Mouse (Mus musculus) embryonic facial prominence, embryonic 14.5 days (tissue): ENCODE results near the gene Lsm14b. TPM values are rescaled to one million over a fixed set of nuclear protein-coding genes. Genes with fewer than 3 reads are reported as not detected.

ENCODE experiments used
- ATAC-seq: fragments of 200-750 bp; cut with Nextera tagmentation; 2 replicates; pipeline ENCODE4 v1.8.0; 2017; ENCODE audit warnings: low read depth, moderate number of reproducible peaks, moderate TSS enrichment
- DNase-seq: peaks from one replicate; pipeline ENCODE4 v3.0.0-alpha.2; 2015; ENCODE audit warnings: low spot score
- H3K27ac ChIP-seq: fragments of 300-500 bp; sonication (generic); replicated peaks from 2 replicates; pipeline ENCODE4 v1.5.1; 2014; ENCODE audit warnings: low read depth, mild to moderate bottlenecking, low read length, moderate library complexity
- H3K27me3 ChIP-seq: fragments of 300-500 bp; sonication (generic); replicated peaks from 2 replicates; pipeline ENCODE4 v1.6.1; 2014; ENCODE audit warnings: low read length; ENCODE audit not compliant: control insufficient read depth, insufficient read depth
- H3K36me3 ChIP-seq: fragments of 300-500 bp; sonication (generic); 2 replicates; pipeline ENCODE4 v1.6.1; 2014; ENCODE audit warnings: low read length, mixed read lengths; ENCODE audit not compliant: control insufficient read depth, insufficient read depth
- H3K4me1 ChIP-seq: fragments of 300-500 bp; sonication (generic); 2 replicates; pipeline ENCODE4 v1.6.1; 2014; ENCODE audit warnings: antibody characterized with exemption, low read length; ENCODE audit not compliant: control insufficient read depth, insufficient read depth
- H3K4me2 ChIP-seq: fragments of 300-500 bp; sonication (generic); 2 replicates; pipeline ENCODE4 v1.6.1; 2014; ENCODE audit warnings: low read depth, mild to moderate bottlenecking, low read length, moderate library complexity, mixed read lengths
- H3K4me3 ChIP-seq: fragments of 300-500 bp; sonication (generic); 2 replicates; pipeline ENCODE4 v1.5.1; 2014; ENCODE audit warnings: low read depth, mild to moderate bottlenecking, low read length
- H3K9ac ChIP-seq: fragments of 300-500 bp; sonication (generic); 2 replicates; pipeline ENCODE4 v1.6.1; 2014; ENCODE audit warnings: low read depth, mild to moderate bottlenecking, low read length, moderate library complexity, mixed read lengths
- H3K9me3 ChIP-seq: fragments of 300-500 bp; sonication (generic); 2 replicates; pipeline ENCODE4 v1.6.1; 2016; ENCODE audit warnings: low read length; ENCODE audit not compliant: control insufficient read depth
- WGBS: fragments of 180-500 bp; shearing (Covaris S2); extraction: QIAGEN DNeasy Blood & Tissue Kit; methylation state at CpG from one replicate; pipeline ENCODE4 v1.1.7; 2014; 5-methylcytosine and 5-hydroxymethylcytosine counted together
- polyA plus RNA-seq: library from polyadenylated mRNA; unstranded; fragments of >200 nt; fragmentation: Nextera tagmentation; extraction: Ambion mirVana; gene quantifications from 2 replicates; pipeline ENCODE4 v1.2.1, GENCODE M21; 2014

Gene Lsm14b
- polyA plus RNA-seq, 1 experiment from 2014 or later = 6.1 TPM

DNA sequence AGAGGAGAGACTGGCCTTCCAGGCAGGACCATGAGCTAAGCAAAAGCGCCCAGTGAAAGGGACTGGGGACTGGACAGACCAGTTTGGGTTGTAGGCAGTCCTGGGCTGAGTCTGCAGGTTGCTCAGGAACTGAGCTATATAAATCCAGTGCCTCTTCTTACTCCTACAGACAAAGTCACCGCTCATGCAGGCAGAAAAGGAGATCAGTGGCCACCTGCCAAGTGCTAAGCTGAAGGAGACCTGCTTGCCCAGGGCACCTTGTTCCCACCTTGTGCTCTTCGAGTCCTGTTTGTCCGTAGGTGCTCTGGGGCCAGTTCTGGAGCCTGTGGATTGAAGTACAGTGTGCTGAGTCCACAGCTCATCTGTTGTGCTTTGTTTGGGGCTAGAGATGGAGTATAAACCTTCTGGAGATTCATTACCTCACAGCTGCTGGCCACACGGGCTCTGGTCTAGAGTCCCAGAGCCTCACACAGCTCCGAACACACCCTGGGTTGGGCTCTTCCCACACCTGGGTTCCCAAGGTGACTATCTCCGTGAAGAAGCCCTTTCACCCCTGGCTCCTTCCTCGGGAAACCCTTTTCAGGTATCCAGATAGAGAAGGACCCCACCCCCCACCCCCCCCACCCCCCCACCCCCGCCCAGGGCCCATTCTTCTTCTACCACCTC is 18.3 kb upstream of the Lsm14b start:
- ATAC-seq (peak; percentile 72; the same call in 1 of the 2 replicates), DNase-seq (peak; percentile 22)
- Histone ChIP-seq H3K4me1 (no peaks in the 10 kb centered on the region), H3K27ac (no peak overlapping the region), H3K9ac (no peak overlapping the region), H3K36me3 (no peaks in the 10 kb centered on the region), H3K27me3 (no peaks in the 10 kb centered on the region), H3K4me3 (no peak overlapping the region), H3K9me3 (no peaks in the 10 kb centered on the region), H3K4me2 (no peak overlapping the region)
- WGBS = 45% methylated on average over 8 of the region's 9 CpGs

DNA sequence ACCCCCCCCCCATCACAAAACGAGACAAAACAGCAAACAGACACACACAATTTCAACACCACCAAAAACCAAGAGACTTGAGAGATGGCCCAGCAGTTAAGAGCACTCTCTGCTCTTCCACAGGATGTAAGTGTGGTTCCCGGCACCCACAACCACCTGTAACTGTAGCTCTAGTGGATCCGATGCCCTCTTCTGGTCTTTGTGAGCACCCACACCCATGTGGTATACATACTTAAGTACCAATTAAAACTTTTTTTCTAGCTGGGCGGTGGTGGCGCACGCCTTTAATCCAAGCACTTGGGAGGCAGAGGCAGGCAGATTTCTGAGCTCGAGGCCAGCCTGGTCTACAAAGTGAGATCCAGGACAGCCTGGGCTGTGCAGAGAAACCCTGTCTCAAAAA is 14.1 kb upstream of the Lsm14b start:
- Histone ChIP-seq H3K9ac (no peak overlapping the region), H3K27ac (no peak overlapping the region), H3K4me3 (no peak overlapping the region), H3K27me3 (no peaks in the 10 kb centered on the region), H3K4me1 (no peaks in the 10 kb centered on the region), H3K36me3 (no peaks in the 10 kb centered on the region), H3K4me2 (no peak overlapping the region), H3K9me3 (no peaks in the 10 kb centered on the region)
- 96% methylated on average over 7 of the region's 7 CpGs for WGBS
- ATAC-seq (no peak), DNase-seq (no peak)

DNA sequence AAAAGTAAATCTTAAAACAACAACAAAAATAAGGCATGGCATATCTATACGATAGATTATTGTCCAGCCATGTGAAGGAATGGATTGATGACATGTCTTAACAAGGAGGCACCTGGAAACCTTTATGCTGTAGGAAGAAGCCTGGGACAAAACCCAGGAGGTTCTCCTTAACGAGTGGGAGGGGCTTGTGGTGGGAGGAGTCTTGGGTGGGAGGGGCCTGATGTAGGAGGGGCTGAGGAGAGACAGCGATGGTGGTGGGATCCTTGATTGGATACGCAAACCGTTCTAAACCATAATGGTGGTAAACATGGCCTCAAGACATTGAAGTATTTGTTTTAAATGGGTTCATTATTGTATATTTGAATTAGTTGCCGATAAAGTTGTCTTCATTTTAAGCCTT is 13.4 kb upstream of the Lsm14b start:
- Histone ChIP-seq H3K9me3 (no peaks in the 10 kb centered on the region), H3K4me3 (no peak overlapping the region), H3K4me1 (no peaks in the 10 kb centered on the region), H3K9ac (no peak overlapping the region), H3K27ac (no peak overlapping the region), H3K36me3 (no peaks in the 10 kb centered on the region), H3K4me2 (no peak overlapping the region), H3K27me3 (no peaks in the 10 kb centered on the region)
- WGBS = 84% methylated on average over 6 of the region's 6 CpGs
- DNase-seq = no peak
- no peak for ATAC-seq

DNA sequence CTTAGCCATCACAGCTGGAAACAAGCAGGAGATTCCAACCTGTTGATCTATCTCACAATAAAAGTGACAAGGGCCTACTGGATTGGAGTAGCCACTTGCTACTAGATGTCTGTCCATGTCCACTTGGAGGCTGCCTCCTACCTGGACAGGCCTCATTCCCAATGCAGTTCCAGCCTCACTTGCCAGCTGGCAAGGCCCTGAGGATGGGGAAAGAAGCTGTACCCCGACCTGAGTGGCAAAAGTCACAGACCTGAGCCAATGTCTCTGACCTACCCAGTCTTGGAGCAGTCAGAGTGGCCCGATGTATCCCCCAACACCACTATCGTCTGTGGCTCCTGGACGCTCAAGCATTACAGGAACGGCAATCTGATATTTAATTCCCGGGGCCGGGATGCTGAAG is 11.1 kb upstream of the Lsm14b start:
- no peak for DNase-seq
- no peak overlapping the region for H3K27ac ChIP-seq
- H3K4me3 ChIP-seq = no peak overlapping the region
- ATAC-seq = no peak
- 0 out of 2 replicates have a peak, but pooled peaks cover 5% of the 10 kb centered on the region for H3K4me1 ChIP-seq
- H3K36me3 ChIP-seq = no peaks in the 10 kb centered on the region
- 88% methylated on average over 7 of the region's 7 CpGs for WGBS
- H3K9me3 ChIP-seq = no peaks in the 10 kb centered on the region
- H3K27me3 ChIP-seq = no peaks in the 10 kb centered on the region
- H3K4me2 ChIP-seq = no peak overlapping the region
- no peak overlapping the region for H3K9ac ChIP-seq

DNA sequence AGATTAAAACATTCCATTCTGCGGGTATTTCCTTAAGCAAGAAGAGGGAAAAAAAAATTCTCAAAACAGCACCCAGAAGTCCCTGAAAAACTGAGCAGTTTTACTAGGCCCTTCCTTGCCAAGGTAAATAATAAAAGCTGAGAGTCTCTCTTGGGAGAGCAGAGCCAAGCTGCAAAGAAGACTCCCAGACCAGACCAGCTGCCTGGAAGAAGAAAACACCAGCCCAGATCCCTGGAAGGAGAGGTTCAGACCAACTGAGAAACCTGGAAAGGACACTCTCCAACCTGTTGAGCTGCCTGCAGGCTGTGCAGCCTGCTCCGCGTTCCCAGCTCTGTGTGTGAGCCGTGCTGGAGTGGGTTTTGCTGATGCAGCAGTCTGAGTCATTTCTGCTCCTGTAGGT is 7.2 kb upstream of the Lsm14b start:
- Histone ChIP-seq H3K4me1 (0 out of 2 replicates have a peak, but pooled peaks cover 5% of the 10 kb centered on the region), H3K9me3 (no peaks in the 10 kb centered on the region), H3K36me3 (no peaks in the 10 kb centered on the region), H3K27ac (no peak overlapping the region), H3K9ac (no peak overlapping the region), H3K4me3 (no peak overlapping the region), H3K27me3 (no peaks in the 10 kb centered on the region; the same call in 1 of the 2 replicates), H3K4me2 (no peak overlapping the region)
- DNase-seq (no peak), ATAC-seq (no peak)
- WGBS = 42% methylated on average over 4 of the region's 4 CpGs

DNA sequence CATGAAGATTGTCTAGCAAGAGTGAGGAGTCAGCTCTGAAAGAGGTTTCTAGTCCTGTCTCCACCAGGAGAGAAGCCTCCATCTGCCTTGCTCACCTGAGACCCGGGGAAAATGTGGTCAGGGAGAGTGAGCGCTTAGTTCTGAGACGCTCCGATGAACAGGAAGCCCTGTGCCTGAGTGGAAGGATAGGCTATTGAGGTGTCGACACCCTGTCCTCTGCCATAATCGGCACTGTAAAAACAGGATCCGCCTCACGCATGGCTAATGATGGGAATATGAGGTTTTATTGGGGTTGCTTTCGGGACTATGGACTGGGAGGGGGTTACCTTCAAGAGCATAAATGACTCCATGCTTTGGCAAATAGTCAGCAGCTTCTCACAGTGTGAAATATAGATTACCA is 6.2 kb upstream of the Lsm14b start:
- H3K27ac ChIP-seq = no peak overlapping the region
- no peaks in the 10 kb centered on the region for H3K36me3 ChIP-seq
- H3K4me3 ChIP-seq = no peak overlapping the region
- 73% methylated on average over 9 of the region's 9 CpGs for WGBS
- H3K9ac ChIP-seq = no peak overlapping the region
- 0 out of 2 replicates have a peak, but pooled peaks cover 5% of the 10 kb centered on the region for H3K4me1 ChIP-seq
- DNase-seq (no peak), ATAC-seq (no peak)
- H3K27me3 ChIP-seq = peaks cover 5% of the 10 kb centered on the region
- H3K4me2 ChIP-seq = no peak overlapping the region
- H3K9me3 ChIP-seq = no peaks in the 10 kb centered on the region

DNA sequence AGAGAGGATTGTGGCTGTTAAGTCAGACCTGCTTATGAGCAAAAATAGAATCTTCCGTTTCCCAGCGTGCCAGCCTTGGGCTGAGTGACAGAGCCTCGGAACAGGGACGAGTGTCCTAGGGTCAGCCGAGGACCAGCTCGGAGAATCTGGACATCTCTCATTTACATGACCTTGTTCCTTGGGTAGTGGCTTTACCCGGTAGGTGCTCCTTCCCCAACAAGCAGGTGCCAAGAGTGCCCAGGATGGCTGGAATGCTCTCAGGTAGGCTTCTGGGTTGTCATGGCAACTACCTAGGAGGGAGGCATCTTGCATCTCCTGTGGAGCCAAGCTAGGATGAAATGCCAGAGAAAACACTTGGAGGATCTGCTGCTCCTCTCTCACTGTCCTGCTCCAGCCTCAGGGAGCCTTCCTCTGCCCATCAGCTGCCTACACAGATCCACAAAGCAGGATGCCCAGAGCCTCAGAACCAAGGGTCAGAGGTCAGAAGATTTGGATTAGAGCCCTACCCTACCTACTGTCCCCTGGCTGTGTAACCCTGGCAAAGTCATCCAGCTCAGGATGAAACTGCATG is 4.6 kb upstream of the Lsm14b start:
- H3K4me3 ChIP-seq = no peak overlapping the region
- 0 out of 2 replicates have a peak, but pooled peaks cover 5% of the 10 kb centered on the region for H3K4me1 ChIP-seq

DNA sequence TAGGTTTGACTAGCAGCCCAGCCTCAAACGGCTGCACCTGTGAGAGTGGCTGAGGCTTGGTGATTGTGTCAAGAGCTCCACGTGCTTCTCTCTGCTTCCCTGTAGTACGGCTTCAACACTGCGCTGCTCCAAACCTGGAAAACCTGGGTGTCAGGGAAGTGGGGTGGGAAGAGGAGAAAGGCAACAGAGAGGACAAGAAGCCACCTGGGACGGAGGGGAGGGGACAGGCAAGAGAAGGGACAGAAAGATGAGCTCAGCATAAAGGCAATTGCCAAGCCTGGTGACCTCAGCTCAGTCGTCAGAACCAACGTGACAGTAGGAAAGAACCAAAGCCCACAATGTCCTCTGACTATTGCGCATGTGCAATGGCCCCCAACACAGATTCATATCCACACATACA is 3.9 kb upstream of the Lsm14b start:
- ATAC-seq = no peak
- 81% methylated on average over 8 of the region's 8 CpGs for WGBS

More for the DNA sequence above, 4.6 kb upstream of the Lsm14b start:
- Histone ChIP-seq H3K9ac (no peak overlapping the region), H3K4me2 (no peak overlapping the region), H3K36me3 (no peaks in the 10 kb centered on the region), H3K9me3 (no peaks in the 10 kb centered on the region), H3K27ac (no peak overlapping the region), H3K27me3 (peaks cover 6% of the 10 kb centered on the region)
- WGBS = 80% methylated on average over 7 of the region's 7 CpGs
- DNase-seq (no peak), ATAC-seq (no peak)

DNA sequence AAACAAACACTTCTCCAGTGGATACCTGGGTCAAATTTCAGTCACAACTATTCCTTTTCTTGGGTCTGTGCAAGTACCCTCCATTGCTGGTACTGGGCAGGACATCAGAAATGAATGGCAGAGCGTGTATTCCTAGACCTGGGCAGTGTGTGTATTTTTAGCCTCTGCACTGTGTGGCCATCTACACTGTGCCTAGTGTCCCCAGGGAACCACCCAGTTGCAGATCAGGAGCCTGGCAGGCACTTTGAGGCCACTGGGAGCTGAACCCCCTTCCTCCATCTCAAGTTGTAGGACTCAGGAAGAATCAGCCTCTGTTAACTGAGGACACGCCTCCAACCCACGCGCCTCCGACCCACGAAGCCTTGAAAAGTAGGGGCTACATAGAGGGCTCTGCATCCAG is 2.0 kb upstream of the Lsm14b start:
- H3K27ac ChIP-seq = no peak overlapping the region
- no peak overlapping the region for H3K9ac ChIP-seq
- peaks cover 2% of the 10 kb centered on the region for H3K36me3 ChIP-seq
- DNase-seq = no peak
- peaks cover 6% of the 10 kb centered on the region for H3K27me3 ChIP-seq
- ATAC-seq = no peak
- H3K4me1 ChIP-seq = peaks cover 21% of the 10 kb centered on the region
- no peak overlapping the region for H3K4me3 ChIP-seq
- WGBS = 52% methylated on average over 6 of the region's 6 CpGs
- no peak overlapping the region for H3K4me2 ChIP-seq
- H3K9me3 ChIP-seq = no peaks in the 10 kb centered on the region

More for the DNA sequence above, 3.9 kb upstream of the Lsm14b start:
- no peak overlapping the region for H3K4me2 ChIP-seq
- no peak overlapping the region for H3K4me3 ChIP-seq
- H3K4me1 ChIP-seq = peaks cover 6% of the 10 kb centered on the region
- no peaks in the 10 kb centered on the region for H3K36me3 ChIP-seq
- H3K27me3 ChIP-seq = peaks cover 6% of the 10 kb centered on the region
- no peak for DNase-seq
- H3K27ac ChIP-seq = no peak overlapping the region
- H3K9ac ChIP-seq = no peak overlapping the region
- H3K9me3 ChIP-seq = no peaks in the 10 kb centered on the region
